Mouse (Mus musculus) T-cell, adult 2 months (primary cell): ENCODE data around the gene Kifc1.

Source experiments
- DNase-seq: peaks from one replicate; pipeline ENCODE4 v3.0.0; 2022; ENCODE audit warnings: low spot score

The Kifc1 gene

DNA sequence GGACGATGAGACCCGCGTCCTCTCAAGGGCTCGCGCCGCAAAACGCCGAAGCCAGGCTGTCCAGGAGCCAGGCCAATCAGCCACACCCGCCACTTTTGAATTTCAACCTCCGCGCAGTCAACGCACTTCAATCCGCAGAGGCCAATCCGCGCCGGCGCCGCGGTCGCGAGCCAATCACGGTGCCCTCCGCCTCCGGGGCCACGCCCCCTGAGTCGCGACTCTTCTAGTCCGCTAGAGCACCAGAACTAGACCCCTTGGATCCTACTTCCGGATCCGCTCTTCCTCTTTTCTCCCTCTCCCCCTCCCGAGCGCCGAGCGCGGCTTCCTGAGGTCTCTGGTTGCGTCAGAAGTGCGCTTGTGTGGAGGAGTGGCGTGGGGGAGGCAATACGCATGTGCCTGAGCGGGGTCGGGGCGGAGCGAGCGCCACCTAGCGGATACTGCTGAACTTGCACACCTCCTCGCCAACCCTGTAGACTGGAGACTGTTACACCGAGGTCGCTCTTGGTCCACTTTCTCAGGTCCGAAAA, at the start of gene Kifc1:
Gene Kifc1, minus strand, starts transcription at position 129 of the 527 bp plus-strand sequence.
- peak; percentile 100 for DNase-seq

DNA sequence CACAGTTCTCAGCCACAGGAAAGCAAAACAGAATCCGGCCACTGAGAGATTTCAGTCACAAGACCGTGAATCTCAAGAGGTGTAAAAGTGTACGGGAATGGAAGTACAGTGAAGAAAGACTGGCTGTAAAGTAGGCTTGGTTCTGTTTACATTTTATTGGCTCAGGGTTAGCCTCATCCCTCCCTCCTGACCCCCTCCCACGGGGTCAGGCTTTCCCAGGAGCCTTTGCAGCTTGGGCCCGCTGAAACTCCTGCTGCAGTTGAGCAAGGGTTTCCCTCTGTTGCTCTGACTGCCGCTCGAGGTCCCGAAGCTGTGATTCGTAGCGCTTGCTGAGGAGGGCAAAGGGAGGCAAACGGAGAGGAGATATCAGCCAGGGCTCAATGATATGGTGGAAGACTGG, 48.3 kb upstream of the Kifc1 start:
- no peak for DNase-seq

DNA sequence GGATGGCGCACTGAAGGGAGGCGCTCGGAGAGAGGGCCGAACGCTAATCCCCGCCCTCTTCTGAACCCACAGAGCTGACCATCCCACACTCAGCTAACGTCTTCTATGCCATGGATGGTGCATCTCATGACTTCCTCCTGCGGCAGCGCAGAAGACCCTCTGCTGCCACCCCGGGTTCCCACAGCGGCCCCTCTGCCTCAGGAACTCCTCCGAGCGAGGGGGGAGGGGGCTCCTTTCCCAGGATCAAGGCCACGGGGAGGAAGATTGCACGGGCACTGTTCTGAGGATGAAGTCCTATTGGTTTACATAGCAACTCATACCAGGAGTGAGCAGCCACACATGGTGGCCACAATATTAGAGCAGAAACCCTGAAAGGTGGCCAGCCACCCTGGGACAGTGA, 46.5 kb upstream of the Kifc1 start:
- no peak for DNase-seq

DNA sequence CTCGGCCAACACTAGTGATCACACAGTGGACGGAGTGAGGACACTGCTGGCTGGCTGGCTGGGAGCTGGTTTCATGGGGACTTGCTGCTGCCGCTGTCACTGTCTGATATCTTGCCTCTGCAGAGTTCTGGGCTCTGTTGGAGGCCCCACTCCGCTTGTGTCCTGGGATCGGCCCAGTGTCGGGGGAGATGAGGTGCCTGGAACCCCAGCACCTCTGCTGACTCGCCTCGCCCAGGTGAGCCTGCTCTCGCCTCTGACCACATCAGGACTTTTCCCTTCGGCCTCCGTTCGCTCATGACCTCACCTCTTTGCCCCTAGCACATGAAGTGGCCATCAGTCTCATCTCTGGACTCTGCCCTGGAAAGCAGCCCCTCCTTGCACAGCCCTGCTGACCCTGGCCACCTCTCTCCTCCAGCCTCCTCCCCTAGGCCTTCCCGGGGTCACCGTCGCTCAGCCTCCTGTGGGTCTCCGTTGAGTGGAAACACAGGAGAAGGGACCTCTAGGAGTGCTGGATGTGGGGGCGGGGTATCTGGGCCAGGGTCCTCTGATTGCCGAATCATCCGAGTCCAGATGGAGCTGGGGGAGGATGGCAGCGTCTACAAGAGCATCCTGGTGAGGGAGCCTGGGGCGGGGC, 45.1 kb upstream of the Kifc1 start:
- no peak for DNase-seq

DNA sequence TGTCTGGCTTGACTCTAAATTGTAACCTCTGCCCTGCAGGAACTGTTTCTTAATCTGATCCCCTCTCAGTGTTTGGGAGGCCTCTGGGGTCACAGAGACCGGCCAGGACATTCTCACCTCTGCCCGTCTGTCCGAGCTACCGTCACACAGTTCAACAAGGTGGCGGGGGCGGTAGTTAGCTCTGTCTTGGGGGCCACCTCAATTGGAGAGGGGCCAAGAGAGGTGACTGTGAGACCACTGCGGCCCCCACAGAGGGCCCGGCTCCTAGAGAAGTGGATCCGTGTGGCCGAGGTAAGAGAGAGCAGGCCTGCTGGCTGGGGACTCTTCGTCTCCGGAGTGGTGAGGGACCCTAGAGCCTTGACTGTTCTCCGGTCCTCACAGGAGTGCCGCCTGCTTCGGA, 42.5 kb upstream of the Kifc1 start:
- no peak for DNase-seq

DNA sequence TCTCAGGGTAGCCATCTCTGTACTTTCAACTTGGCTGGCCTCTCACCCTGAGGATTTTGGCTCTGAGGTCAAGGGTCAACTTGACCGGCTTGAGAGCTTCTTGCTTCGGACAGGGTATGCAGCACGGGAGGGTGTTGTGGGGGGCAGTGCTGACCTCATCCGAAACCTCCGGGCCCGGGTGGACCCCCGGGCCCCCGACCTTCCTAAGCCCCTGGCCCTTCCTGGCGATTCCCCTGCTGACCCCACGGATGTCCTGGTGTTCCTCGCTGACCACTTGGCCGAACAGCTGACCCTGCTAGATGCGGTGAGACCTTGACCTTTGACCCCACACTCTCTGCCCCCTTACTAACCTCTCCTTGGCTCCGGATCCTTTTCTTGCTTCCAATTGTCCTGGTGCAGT, 42.0 kb upstream of the Kifc1 start:
- no peak for DNase-seq

DNA sequence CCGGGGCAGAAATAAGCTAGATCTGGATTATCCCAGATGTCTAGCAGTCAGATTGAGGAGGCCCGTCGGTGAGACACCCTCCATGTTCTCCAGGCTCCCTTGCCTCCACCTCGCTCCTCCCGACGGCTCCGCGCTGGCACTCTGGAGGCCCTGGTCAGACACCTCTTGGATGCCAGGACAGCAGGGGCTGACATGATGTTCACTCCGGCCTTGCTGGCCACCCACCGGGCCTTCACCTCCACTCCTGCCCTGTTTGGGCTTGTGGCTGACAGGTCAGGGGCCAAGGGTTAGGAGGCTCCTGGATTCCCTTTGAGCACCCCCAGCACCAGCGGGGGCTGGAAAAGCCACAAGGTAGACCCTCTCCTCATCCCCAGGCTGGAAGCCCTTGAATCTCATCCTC, 41.5 kb upstream of the Kifc1 start:
- no peak for DNase-seq

DNA sequence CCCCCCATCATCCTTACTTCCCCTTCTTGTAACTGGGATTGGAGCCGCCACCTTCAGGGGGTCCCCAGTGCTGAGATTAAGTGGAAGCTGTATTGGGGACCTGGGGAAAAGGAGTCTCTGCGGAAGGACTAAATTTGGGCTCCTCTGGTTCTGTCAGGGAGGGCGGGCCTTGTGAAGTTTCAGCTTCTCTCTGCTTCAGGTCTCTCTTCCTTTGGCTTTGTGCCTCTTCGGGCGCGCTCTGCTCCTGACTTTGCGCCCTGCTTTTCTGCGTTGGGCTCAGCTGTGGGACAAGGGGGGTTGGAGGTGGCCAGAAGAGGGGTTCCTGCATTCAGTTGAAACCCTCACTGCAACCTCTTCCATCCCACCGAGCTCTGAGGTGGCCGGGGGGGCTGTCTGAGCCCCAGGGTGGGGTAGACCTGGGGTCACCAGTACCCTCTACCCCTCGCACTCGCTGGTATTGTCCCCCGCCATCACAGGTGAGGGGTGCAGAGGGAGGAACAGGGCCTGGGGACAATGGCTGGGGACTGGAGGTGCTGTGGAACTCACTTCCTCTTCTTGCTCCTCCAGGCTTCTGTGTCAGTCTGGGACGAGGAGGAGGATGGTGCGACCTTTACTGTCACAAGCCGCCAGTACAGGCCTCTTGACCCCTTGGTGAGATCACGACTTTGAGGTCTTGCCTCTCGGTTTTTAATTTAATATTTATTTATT, 40.9 kb upstream of the Kifc1 start:
- peak; percentile 46 for DNase-seq

DNA sequence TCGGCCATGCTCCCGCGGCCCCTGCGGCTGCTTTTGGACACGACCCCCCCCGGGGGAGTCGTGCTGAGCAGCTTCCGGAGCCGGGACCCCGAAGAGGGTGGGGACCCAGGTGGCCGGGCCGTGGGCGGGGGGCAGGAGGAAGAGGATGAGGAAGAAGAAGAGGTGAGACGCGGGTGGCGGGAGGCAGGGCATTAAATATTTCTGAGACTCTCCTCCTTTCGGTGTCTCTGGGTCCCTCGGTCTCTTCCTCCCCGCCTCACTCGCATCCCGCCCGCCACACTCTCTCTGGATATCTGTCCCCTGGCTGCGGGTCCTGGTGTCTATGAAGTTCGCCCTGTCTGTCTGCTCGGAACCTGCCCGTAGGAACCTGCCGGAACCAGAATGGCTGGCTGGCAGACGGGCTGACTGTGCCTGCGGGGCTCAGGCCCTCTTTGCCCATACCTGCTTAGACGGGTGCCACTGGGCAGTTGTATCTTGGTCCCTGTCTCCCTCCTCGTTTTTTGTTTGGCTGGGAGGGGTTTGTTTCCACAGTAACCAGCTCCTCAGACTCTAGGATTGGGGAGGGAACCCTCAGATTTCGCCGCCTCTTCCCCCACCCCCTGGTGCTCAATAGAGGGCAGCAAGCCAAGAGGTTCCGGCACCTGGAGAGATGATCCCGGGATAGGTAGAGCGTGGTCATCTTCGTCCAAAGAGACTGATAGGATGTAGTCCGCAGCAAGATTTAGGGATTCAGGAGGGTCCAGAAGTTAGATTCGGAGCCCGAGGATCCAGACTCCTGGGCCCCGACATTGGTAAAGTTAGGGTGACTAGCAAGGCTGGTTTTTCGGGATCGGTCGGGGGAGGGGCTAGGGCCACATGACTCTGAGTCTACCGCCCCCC, 40.1 kb upstream of the Kifc1 start:
- peak; percentile 57 for DNase-seq

DNA sequence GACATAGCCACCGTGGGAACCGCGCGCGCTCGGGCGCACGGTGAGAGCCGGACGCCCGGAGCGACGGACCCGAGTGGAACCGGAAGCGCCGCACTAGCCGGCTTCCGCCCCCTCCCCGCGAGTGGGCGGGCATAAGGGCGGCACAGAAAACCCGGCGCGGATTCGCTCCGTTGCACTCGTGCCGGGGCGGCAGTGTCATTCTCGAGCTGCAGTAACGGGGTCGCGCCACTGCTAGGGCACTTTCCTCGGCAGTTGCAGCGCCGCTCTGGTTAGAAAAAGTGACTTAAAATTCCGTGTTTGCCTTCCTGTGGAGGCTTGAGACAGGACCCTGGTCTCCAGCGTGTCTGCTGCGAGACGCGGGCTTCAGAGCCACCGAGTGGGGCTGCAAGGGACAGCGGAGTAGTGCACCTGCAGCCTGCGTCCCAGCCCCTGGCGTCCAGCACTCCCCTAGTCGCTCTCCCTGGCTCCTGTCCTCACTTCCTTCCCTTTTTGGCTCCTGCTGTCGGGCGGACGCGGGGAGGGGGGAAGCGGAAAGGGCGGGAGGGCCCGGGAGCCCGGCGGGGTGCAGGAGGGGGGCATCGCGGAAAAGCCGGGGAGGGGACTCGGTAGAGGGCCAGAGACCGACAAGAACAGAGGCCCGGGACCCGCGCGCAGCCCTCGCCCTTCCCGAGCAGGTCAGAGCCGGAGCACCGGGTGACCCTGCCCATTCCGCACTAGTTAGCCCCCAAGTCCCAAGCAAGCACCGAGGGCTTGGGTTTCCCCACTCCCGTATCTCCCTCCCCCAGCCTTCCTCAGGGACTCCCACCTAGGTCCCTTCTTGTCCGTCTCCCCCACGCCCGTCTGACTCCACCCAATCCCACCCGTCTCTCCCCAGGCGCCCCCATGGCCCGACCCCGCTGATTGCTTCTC, 39.2 kb upstream of the Kifc1 start, which contains the start of gene Rgl2:
Gene Rgl2, plus strand, starts transcription at position 173 of the 909 bp plus-strand sequence.
- peak; percentile 94 for DNase-seq

DNA sequence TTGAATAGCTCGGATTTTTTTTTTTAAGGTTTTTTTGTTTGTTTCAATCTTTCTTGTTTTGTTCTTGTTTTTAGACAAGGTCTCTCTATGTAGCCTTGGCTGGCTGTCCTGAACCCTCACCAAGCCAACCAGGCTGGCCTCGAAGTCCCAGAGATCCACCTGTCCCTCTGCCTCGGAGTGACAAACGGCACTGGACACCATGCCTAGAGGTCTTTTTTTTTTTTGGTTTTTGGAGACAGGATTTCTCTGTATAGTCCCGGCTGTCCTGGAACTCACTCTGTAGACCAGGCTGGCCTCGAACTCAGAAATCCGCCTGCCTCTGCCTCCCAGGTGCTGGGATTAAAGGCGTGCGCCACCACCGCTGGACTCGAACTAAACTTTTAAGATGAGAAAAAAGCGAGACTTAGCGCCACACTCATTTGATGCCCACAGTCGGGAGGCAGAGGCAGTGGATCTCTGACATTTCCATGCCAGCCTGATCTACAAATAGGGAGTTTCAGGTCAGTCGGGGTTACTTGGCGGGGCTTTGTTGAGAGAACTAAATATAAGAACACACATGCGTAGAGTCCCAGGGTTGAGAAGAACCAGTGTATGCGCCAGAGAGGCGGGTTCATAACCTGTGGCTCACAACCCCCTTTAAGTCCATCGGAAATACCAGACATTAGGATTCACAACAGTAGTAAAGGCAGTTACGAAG, 37.9 kb upstream of the Kifc1 start:
- no peak for DNase-seq

DNA sequence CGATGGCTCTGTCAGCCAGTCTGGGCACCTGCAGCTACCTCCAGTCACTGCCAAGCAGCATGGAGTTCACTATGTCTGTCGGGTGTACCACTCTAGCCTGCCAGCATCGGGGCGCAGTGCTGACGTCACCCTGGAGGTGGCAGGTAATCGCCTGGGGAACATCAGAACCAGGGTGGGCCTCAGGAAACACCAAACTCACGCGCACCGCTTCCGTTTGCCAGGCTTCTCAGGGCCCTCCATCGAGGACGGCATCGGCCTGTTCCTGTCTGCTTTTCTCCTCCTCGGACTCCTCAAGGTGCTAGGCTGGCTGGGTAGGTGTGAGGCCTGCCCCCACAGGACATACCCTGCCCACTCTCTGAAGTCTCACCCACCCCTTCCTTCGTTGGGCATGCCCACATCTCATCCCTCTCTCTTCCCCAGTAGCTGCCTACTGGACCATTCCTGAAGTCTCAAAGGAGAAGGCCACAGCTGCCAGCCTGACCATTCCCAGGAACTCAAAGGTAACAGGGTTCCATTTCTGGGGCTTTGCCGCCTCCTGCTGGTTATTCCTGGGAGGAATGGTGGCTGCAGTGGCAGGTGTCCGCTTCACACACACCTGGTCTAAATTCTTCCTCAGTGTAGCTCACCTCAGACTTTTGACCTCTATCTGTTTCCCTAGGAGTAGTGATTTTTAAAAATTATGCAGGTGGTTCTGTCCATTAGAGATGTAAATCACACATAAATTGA, 35.9 kb upstream of the Kifc1 start:
- DNase-seq, result no peak

DNA sequence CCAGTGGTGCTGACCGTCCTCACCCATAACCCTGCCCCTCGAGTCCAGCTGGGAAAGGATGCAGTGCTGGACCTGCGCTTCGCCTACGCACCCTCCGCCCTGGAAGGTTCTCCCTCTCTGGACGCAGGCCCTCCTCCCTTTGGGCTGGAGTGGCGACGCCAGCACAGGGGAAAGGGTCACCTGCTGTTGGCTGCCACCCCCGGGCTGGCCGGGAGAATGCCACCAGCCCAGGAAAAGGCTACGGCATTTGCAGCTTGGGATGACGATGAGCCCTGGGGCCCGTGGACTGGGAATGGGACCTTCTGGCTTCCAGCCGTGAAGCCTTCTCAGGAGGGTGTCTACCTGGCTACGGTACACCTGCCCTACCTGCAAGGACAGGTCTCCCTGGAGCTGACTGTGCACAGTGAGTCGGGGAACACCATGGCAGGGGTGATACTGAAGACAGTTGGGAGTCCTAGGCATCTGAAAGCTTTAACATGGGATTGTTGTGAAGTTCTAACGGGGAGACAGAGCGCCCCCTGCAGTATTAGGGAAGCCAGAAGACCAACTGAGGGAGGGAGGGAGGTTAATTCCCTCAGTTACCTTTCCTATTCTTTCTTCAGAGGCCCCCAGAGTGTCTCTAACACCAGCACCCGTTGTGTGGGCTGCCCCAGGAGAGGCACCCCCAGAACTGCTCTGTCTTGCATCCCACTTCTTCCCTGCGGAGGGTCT, 35.1 kb upstream of the Kifc1 start:
- no peak for DNase-seq

DNA sequence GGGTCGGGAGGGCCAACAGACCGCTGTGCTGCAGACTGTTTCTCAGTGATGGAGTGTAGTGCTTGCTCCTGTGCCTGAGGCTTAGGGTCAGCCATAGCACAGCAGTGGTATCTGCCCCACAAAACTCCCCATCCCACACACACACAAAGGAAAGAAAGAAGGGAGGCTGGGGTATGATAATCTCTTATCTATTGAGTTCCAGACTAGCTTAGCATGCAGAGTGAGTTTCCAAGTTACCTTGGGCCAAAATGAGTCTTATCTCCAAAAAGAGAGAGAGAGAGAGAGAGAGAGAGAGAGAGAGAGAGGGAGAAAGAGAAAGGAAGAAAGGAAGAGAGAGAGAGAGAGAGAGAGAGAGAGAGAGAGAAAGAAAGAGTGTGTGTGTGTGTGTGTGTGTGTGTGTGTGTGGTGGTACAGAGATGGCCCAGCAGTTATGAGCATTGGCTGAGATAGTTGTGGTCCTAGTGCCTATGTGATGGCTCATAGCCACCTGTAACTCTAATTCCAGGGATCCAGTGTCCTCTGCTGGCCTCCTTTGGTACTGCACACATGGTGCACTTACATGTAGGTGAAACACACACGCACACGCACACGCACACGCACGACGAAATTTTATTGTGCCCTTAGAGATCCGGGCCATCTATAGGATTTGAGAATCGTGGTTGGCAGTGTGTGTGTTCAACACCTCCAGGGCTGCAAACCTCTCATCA, 34.3 kb upstream of the Kifc1 start:
- DNase-seq, result peak; percentile 73

DNA sequence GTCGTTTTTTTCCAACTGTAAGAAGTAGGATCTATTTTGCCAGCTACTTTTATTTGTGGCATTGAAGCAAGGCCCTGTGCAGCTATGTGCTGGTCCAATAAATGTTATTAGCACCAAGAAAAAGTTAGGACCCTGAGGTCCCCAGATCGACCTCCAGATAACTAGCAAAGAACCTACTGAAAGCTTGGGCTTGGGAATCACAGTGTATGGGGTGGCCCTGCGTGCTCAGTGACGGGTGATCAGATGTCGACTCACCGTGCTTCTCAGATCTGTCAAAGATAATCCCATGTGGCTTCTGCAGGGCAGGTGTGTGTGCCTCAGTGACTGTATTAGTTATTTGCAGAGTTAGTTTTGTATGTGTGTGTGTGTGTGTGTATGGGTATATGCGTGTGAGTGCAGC, 30.9 kb upstream of the Kifc1 start:
- DNase-seq, result no peak

DNA sequence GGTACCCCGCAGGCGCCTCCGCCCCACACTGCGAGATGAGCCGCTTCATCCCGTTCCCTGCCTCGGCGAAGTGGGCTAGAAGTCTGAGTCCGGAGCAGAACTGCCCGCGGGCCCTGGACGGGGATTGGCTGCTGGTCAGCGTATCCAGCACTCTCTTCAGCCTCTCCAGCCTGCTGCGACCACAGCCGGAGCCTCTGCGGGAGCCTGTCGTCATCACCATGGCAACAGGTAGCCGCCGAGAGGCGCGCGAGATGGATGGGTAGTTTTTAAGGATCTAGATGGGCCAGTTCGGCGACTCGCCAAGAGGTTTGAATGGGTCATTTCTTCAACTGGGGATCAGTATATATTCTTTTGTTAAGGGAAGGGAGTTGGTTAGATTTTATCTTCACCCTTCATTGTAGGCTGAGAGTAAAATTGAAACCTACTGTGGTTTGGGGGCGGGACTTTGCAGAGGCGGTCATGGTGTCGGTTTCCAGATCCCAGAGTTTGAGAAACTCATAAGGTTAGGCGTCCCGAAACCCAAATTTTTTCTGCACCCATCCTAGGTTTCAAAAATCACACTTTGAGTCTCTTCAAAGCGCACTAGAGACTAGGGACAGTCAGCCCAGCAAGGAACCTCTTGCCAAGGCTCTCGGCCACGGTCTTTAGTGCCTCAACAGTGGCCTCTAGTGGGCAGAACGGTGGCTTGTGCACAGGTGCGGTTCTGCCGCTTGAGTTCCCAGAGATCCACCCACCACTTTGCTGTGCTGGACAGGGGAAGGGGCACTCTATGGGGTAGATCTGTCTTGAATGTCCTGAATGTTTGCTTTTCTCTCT, 30.0 kb upstream of the Kifc1 start:
- DNase-seq, result peak; percentile 84

DNA sequence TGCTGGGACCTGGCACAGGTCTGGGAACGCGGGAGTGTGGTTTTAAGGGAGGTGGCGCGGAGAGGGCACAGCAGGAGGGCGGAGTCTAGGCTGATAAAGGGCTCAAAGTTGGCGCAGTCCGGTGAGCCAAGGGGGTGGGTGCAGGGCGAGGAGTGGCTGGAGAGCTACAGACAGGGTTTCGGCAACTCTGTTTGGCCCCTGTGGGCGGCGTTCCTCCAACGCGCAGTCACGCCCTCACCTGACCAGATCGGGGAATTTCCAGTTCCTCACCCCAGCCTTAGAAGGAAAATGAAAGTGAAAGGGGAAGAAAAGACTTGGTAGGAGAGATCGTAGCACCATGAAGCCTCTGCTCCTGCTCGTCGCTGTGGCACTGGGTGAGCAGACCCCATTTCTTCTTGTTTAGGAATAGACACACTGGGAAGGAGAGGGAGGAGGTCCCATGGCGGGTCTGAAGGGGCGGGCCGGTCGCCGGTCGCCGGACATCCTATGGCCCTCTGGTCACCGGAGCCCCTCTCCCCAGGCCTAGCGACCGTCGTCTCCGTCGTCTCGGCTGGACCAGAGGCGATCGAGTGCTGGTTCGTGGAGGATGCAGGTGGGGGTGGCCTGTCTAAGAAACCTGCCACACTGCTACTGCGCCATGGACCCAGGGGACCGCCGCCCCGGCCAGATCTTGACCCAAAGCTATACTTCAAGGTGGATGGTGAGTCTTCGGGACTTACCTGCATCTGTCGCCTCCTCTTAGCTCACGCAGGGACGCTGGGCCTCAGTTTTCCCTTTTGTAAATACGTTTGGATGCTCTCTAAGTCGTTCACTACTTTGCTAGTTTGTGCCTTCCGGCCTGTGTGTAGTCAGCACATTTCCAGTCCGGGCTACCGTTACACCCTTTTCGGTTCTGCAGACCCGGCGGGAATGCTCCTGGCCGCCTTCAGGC, 29.2 kb upstream of the Kifc1 start:
- DNase-seq, result peak; percentile 87
